Mouse (Mus musculus) liver, embryonic 11.5 days (tissue): ENCODE measurements at regions not wholly inside any gene's neighbourhood (a gene's known extent, or its start where the extent isn't known, plus 50 kb on each side); places are given as distances from the start of the nearest gene placed in this dataset.

Experiments used
- ATAC-seq: fragments of 200-750 bp; cut with Nextera tagmentation; replicated peaks from 2 replicates; pipeline ENCODE4 v1.8.0; 2017; ENCODE audit warnings: moderate number of reproducible peaks, mild to moderate bottlenecking, moderate TSS enrichment, moderate library complexity; ENCODE audit not compliant: low FRiP score
- DNase-seq: peaks from one replicate; pipeline ENCODE4 v3.0.0-alpha.2; 2017; ENCODE audit warnings: low spot score
- H3K27ac ChIP-seq: fragments of 300-500 bp; sonication (generic); 2 replicates; pipeline ENCODE4 v1.5.1; 2014; ENCODE audit warnings: mild to moderate bottlenecking, low read depth, low read length, control low read depth
- H3K27me3 ChIP-seq: fragments of 300-500 bp; sonication (generic); replicated peaks from 2 replicates; pipeline ENCODE4 v1.6.1; 2014; ENCODE audit warnings: low read length, mixed read lengths; ENCODE audit not compliant: control insufficient read depth, insufficient read depth
- H3K36me3 ChIP-seq: fragments of 300-500 bp; sonication (generic); 2 replicates; pipeline ENCODE4 v1.6.1; 2014; ENCODE audit warnings: mild to moderate bottlenecking, low read length, moderate library complexity, mixed read lengths; ENCODE audit not compliant: control insufficient read depth, insufficient read depth
- H3K4me1 ChIP-seq: fragments of 300-500 bp; sonication (generic); replicated peaks from 2 replicates; pipeline ENCODE4 v1.6.1; 2014; ENCODE audit warnings: low read length, mixed read lengths; ENCODE audit not compliant: control insufficient read depth, insufficient read depth
- H3K4me2 ChIP-seq: fragments of 300-500 bp; sonication (generic); 2 replicates; pipeline ENCODE4 v1.6.1; 2014; ENCODE audit warnings: mild to moderate bottlenecking, control low read depth, moderate library complexity
- H3K4me3 ChIP-seq: fragments of 300-500 bp; sonication (generic); 2 replicates; pipeline ENCODE4 v1.5.1; 2014; ENCODE audit warnings: low read depth, low read length, control low read depth
- H3K9ac ChIP-seq: fragments of 300-500 bp; sonication (generic); 2 replicates; pipeline ENCODE4 v1.6.1; 2014; ENCODE audit warnings: low read depth, low read length, control low read depth
- H3K9me3 ChIP-seq: fragments of 300-500 bp; sonication (generic); 2 replicates; pipeline ENCODE4 v1.6.1; 2016; ENCODE audit warnings: low read length, inconsistent platforms, mixed read lengths; ENCODE audit not compliant: control insufficient read depth
- WGBS: fragments of 180-500 bp; shearing (Covaris S2); extraction: QIAGEN DNeasy Blood & Tissue Kit; methylation state at CpG from one replicate; pipeline ENCODE4 v1.1.7; 2014; 5-methylcytosine and 5-hydroxymethylcytosine counted together

- no peak for ATAC-seq
Observed at GRCm38 (mm10) chr13:80946034-80946433, 62.9 kb downstream of the Arrdc3 start.

DNA sequence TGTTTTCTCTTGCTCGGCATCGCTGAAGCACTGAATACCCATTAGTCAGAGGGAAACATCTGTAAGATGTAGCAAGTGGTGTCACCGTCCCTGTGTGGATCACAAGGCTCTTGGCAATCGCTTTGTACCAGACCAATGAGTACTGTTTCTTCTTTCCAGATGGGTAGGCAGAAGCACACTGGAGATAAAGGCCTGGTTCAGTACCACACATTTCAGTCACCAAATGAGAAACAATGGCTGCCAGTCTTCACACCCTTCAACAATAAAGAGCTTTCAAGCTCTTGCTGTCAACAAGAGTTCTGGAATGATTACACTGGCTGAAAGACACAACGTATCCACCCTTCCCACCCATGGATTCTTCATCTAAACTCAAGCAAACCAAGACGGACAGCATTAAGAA, 64.5 kb downstream of the Arrdc3 start:
- no peak overlapping the region for H3K9ac ChIP-seq
- no peaks in the 10 kb centered on the region for H3K4me1 ChIP-seq
- H3K27ac ChIP-seq: no peak overlapping the region
- ATAC-seq: no peak
- no peak overlapping the region for H3K4me2 ChIP-seq
- no peaks in the 10 kb centered on the region for H3K9me3 ChIP-seq
- DNase-seq: no peak
- 82% methylated on average over 6 of the region's 6 CpGs for WGBS
- no peak overlapping the region for H3K4me3 ChIP-seq
- no peaks in the 10 kb centered on the region for H3K27me3 ChIP-seq
- H3K36me3 ChIP-seq: no peaks in the 10 kb centered on the region

More at GRCm38 (mm10) chr13:80946034-80946433, 62.9 kb downstream of the Arrdc3 start:
- Histone ChIP-seq H3K27ac (no peak overlapping the region), H3K4me2 (no peak overlapping the region), H3K36me3 (no peaks in the 10 kb centered on the region), H3K4me1 (no peaks in the 10 kb centered on the region), H3K9me3 (no peaks in the 10 kb centered on the region), H3K9ac (no peak overlapping the region), H3K27me3 (no peaks in the 10 kb centered on the region), H3K4me3 (no peak overlapping the region)
- no peak for DNase-seq

DNA sequence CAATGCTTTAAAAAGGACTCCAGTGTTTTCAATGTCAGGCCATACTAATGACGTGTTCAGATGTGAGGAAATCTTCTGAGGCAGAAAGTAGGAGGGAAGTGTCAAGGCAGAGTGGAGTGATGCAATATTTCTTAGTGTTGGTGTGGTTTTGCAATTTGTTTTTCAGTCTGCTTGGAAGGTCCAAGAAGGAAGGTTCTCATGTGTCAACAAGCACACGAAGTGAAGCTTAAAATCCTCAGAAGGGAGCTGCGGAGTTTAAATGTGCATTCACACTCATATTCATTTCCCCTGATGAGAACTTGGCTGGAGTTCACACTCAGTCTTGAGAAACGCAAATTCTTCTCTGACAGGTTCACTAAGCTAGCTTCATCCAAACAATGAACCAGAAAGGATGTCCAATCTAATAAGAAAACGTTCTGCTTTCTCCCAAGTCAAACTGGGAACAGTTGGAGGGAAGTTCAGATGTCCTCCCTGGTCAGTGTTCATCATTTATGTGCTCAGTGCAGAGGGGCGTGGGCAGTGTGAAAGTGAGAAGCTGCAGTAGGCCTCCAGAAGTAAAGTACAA, 66.0 kb downstream of the Arrdc3 start:
- H3K36me3 ChIP-seq: no peaks in the 10 kb centered on the region
- no peak for DNase-seq
- H3K4me3 ChIP-seq: no peak overlapping the region
- H3K27me3 ChIP-seq: no peaks in the 10 kb centered on the region
- H3K4me1 ChIP-seq: no peaks in the 10 kb centered on the region
- ATAC-seq: no peak
- H3K27ac ChIP-seq: no peak overlapping the region
- WGBS: 55% methylated on average over 6 of the region's 6 CpGs
- H3K9ac ChIP-seq: no peak overlapping the region
- no peaks in the 10 kb centered on the region for H3K9me3 ChIP-seq
- no peak overlapping the region for H3K4me2 ChIP-seq

- no peaks in the 10 kb centered on the region for H3K9me3 ChIP-seq
- no peaks in the 10 kb centered on the region for H3K4me1 ChIP-seq
- H3K4me2 ChIP-seq: no peak overlapping the region
- H3K9ac ChIP-seq: no peak overlapping the region
- no peak for ATAC-seq
- no peaks in the 10 kb centered on the region for H3K36me3 ChIP-seq
- DNase-seq: no peak
- H3K4me3 ChIP-seq: no peak overlapping the region
- WGBS: 73% methylated on average over 2 of the region's 2 CpGs
- no peaks in the 10 kb centered on the region for H3K27me3 ChIP-seq
- no peak overlapping the region for H3K27ac ChIP-seq
Observed at GRCm38 (mm10) chr13:80950239-80950638, 67.1 kb downstream of the Arrdc3 start.

- no peak overlapping the region for H3K4me3 ChIP-seq
- 82% methylated on average over 3 of the region's 3 CpGs for WGBS
- no peaks in the 10 kb centered on the region for H3K27me3 ChIP-seq
- H3K4me1 ChIP-seq: no peaks in the 10 kb centered on the region
- no peaks in the 10 kb centered on the region for H3K9me3 ChIP-seq
- no peak for ATAC-seq
- H3K36me3 ChIP-seq: no peaks in the 10 kb centered on the region
- no peak overlapping the region for H3K9ac ChIP-seq
- H3K27ac ChIP-seq: no peak overlapping the region
- H3K4me2 ChIP-seq: no peak overlapping the region
- DNase-seq: no peak
Observed at GRCm38 (mm10) chr13:80950803-80951202, 67.6 kb downstream of the Arrdc3 start.

DNA sequence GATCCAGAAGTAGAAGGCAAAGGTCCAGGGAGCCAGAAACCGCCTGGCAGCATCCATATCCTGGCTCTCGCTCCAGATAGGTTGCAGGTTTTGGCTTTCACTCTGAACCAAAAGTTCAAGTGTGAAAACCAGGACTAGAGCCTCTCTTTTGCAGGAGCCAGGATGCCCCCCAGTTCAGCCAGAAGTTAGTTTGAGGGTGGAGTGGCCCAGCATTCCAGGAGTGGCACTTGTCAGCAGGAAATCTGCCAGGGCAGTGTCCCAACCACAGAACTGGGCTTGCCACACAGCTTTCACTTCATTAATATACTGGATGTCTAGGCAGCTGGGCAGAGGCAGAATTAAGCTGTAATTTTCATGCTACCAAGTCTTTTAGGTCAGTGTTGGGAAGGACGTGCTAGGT, 68.1 kb downstream of the Arrdc3 start:
- DNase-seq: no peak
- Histone ChIP-seq H3K4me2 (no peak overlapping the region), H3K9ac (no peak overlapping the region), H3K4me3 (no peak overlapping the region), H3K4me1 (no peaks in the 10 kb centered on the region), H3K9me3 (no peaks in the 10 kb centered on the region), H3K27me3 (no peaks in the 10 kb centered on the region), H3K27ac (no peak overlapping the region), H3K36me3 (no peaks in the 10 kb centered on the region)
- ATAC-seq: no peak
- 90% methylated on average over 3 of the region's 3 CpGs for WGBS

DNA sequence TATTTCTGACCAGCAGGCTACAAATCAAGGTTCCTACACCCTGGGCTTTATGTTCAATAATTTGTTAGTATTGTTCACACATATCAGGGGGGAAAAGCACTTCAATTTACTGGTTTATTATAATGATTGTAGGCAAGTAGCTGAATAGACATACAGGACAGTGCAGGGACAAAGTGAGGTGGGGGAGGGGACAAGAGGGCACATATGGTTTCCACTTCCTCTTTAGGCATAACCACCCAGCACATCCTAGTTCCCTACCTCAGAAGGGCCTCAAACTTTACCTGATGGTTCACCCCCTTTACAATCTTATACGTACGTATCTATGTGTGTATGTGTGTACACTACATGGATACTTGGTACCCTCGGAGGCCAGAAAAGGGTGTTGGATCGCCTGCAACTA, 69.7 kb downstream of the Arrdc3 start:
- H3K27me3 ChIP-seq: no peaks in the 10 kb centered on the region
- WGBS: 80% methylated on average over 4 of the region's 4 CpGs
- no peak overlapping the region for H3K9ac ChIP-seq
- ATAC-seq (no peak; the same call in 1 of the 2 replicates), DNase-seq (no peak)
- H3K9me3 ChIP-seq: no peaks in the 10 kb centered on the region
- H3K4me1 ChIP-seq: no peaks in the 10 kb centered on the region
- no peak overlapping the region for H3K27ac ChIP-seq
- no peak overlapping the region for H3K4me2 ChIP-seq
- H3K4me3 ChIP-seq: no peak overlapping the region
- no peaks in the 10 kb centered on the region for H3K36me3 ChIP-seq

DNA sequence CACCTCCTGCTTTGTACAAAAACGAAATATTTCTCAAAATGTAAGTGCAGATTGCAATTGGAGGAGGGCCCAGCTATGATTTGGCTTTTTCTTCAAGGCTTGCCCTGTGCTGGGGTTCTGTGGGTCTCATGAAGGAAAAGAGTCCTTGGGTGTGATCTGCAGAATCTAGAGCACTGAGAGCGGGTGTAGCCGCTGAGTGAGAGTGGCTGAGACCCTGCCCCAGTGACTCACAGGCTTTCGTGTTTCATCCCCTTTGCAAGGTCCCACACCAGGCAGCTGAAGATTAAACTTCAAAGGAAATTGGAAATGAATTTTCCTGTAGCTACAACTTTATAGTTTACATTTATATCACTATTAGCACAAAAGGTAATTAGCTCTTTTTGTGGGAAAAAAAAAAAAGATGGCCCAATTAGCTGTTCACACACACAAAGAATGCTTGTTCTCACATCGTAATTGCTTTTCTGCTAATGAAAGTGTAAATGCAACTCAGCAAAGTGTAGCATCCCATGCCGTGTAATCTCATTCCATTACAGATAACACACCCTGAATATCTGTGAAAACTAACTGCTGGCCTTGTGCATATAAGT, 71.0 kb downstream of the Arrdc3 start:
- Histone ChIP-seq H3K27me3 (no peaks in the 10 kb centered on the region), H3K27ac (no peak overlapping the region), H3K4me3 (no peak overlapping the region), H3K4me1 (no peaks in the 10 kb centered on the region), H3K9me3 (no peaks in the 10 kb centered on the region), H3K36me3 (no peaks in the 10 kb centered on the region), H3K4me2 (no peak overlapping the region), H3K9ac (no peak overlapping the region)
- WGBS: 58% methylated on average over 6 of the region's 6 CpGs
- no peak for ATAC-seq
- DNase-seq: no peak

GRCm38 (mm10) chr13:80956966-80957365, 73.8 kb downstream of the Arrdc3 start:
- Histone ChIP-seq H3K4me1 (no peaks in the 10 kb centered on the region), H3K9ac (no peak overlapping the region), H3K27ac (no peak overlapping the region), H3K27me3 (no peaks in the 10 kb centered on the region), H3K4me3 (no peak overlapping the region), H3K36me3 (no peaks in the 10 kb centered on the region), H3K4me2 (no peak overlapping the region), H3K9me3 (no peaks in the 10 kb centered on the region)
- 78% methylated on average over 1 of the region's 1 CpGs for WGBS
- ATAC-seq (no peak), DNase-seq (no peak)
